In the genomic region with DNA sequence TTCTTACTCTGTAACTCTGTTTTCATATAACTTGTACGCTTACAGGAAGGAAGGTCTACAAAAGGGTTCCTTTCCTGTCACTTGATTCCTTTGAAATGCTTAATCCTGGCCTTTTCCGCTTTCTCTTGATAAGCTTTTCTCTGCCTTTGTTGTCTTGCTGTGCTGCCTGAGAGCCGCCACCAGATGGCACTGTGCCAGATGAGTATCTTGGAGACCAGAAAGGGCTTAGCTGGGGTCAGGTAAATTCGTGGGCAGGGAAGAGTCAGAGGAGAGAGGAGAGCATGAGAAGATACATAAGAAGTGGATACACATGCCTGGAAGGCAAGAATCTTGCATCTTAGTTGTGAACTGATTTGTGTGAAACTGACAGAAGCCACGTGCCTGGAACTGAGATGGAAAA, we compare ENCODE assay signal across 8 mouse cellular contexts. TPM values are rescaled to one million over a fixed set of nuclear protein-coding genes. Genes with fewer than 3 reads are reported as not detected.
A peak's percentile ranks its signal among the peaks of the same experiment; 100 is the strongest.
DNase-seq lines count a peak whose midpoint lies in the region; ATAC-seq and TF ChIP-seq lines count a peak whose summit lies in the region.

No protein-coding gene starts in this region.

- WGBS in neural tube, embryonic 15.5 days = 12% methylated on average over 5 of the region's 5 CpGs
- WGBS in forebrain, embryonic 13.5 days = 11% methylated on average over 5 of the region's 5 CpGs
- 22% methylated on average over 5 of the region's 5 CpGs for WGBS in kidney, postnatal 0 days

- TF ChIP-seq CTCF in kidney, postnatal 0 days (IDR thresholded peaks at IDR 0.05; ENCODE audit: low read depth) = peak; percentile 92

- no peak overlapping the region for H3K27ac ChIP-seq in neural tube, embryonic 15.5 days (replicated peaks)
- H3K27ac ChIP-seq in forebrain, embryonic 13.5 days = no peak overlapping the region
- no peak overlapping the region for H3K27ac ChIP-seq in kidney, postnatal 0 days

- no peak overlapping the region for H3K4me2 ChIP-seq in neural tube, embryonic 15.5 days
- H3K4me2 ChIP-seq in forebrain, embryonic 13.5 days = no peak overlapping the region
- H3K4me2 ChIP-seq in kidney, postnatal 0 days (ENCODE audit: low read length) = no peak overlapping the region

- H3K36me3 ChIP-seq in neural tube, embryonic 15.5 days = no peaks in the 10 kb centered on the region
- H3K36me3 ChIP-seq in forebrain, embryonic 13.5 days (ENCODE audit: poor library complexity, severe bottlenecking) = no peaks in the 10 kb centered on the region
- no peaks in the 10 kb centered on the region for H3K36me3 ChIP-seq in kidney, postnatal 0 days (ENCODE audit: insufficient read depth, low read length)

- no peak overlapping the region for H3K4me3 ChIP-seq in neural tube, embryonic 15.5 days (replicated peaks)
- H3K4me3 ChIP-seq in forebrain, embryonic 13.5 days = no peak overlapping the region
- H3K4me3 ChIP-seq in kidney, postnatal 0 days (replicated peaks; ENCODE audit: low read depth, low read length) = no peak overlapping the region

- no peaks in the 10 kb centered on the region for H3K9me3 ChIP-seq in neural tube, embryonic 15.5 days (replicated peaks)
- H3K9me3 ChIP-seq in forebrain, embryonic 13.5 days (replicated peaks) = no peaks in the 10 kb centered on the region
- no peaks in the 10 kb centered on the region for H3K9me3 ChIP-seq in kidney, postnatal 0 days (replicated peaks; ENCODE audit: low read length)

- H3K9ac ChIP-seq in neural tube, embryonic 15.5 days (replicated peaks) = no peak overlapping the region
- no peak overlapping the region for H3K9ac ChIP-seq in forebrain, embryonic 13.5 days
- no peak overlapping the region for H3K9ac ChIP-seq in kidney, postnatal 0 days (ENCODE audit: low read depth, low read length)

- H3K27me3 ChIP-seq in neural tube, embryonic 15.5 days (replicated peaks) = no peaks in the 10 kb centered on the region
- 0 out of 2 replicates have a peak, but pooled peaks cover 4% of the 10 kb centered on the region for H3K27me3 ChIP-seq in forebrain, embryonic 13.5 days
- H3K27me3 ChIP-seq in kidney, postnatal 0 days (ENCODE audit: insufficient read depth, low read length) = no peaks in the 10 kb centered on the region

- ATAC-seq in neural tube, embryonic 15.5 days (ENCODE audit: low FRiP score) = no peak
- peak; percentile 72 for ATAC-seq in forebrain, embryonic 13.5 days
- ATAC-seq in kidney, postnatal 0 days (replicated peaks; ENCODE audit: low FRiP score, low read depth) = no peak
- ATAC-seq in inflammation-experienced regulatory T-cells, adult 6 months = no peak

- peak; percentile 80 for DNase-seq in neural tube, embryonic 10.5 days (ENCODE audit: extremely low spot score, low spot score)
- DNase-seq in adrenal gland, postnatal 4 days (ENCODE audit: low spot score in 2 of 2) = peak; percentile 37 to 43
- peak; percentile 84 for DNase-seq in kidney, postnatal 0 days (ENCODE audit: low spot score)
- DNase-seq in lung, postnatal 10 days = peak; percentile 81
- peak; percentile 72 to 82 for DNase-seq in right cerebral cortex, postnatal 10 days (ENCODE audit: low spot score in 2 of 2)

- H3K4me1 ChIP-seq in neural tube, embryonic 15.5 days = 0 out of 2 replicates have a peak, but pooled peaks cover 3% of the 10 kb centered on the region
- H3K4me1 ChIP-seq in forebrain, embryonic 13.5 days = peaks cover 7% of the 10 kb centered on the region; the same call in 1 of the 2 replicates
- H3K4me1 ChIP-seq in kidney, postnatal 0 days (replicated peaks; ENCODE audit: insufficient read depth, low read length) = no peaks in the 10 kb centered on the region

RNA-seq across cellular contexts. Expression of a gene that starts 11.5 kb away (rescaled TPM):
- 54.7 and 59.4 TPM in 2 replicates for polyA plus RNA-seq in neural tube, embryonic 15.5 days (2015; fragmentation: Nextera tagmentation; extraction: Ambion mirVana)
- total RNA-seq in adrenal gland, postnatal 4 days (2021) = 1 to 10 TPM; 5.9 to 7.1 TPM
- polyA plus RNA-seq in forebrain, embryonic 13.5 days (2015; fragmentation: Nextera tagmentation; extraction: Ambion mirVana) = 53.2 and 58.8 TPM in 2 replicates
- 5.0 and 5.1 TPM in 2 replicates for polyA plus RNA-seq in kidney, postnatal 0 days (2015; fragmentation: Nextera tagmentation; extraction: Ambion mirVana)
- not detected for polyA plus RNA-seq in inflammation-experienced regulatory T-cells, adult 6 months (2017; shearing (Covaris generic))
